Mouse (Mus musculus): ENCODE measurements around the gene Pi4k2b.
"Not testable (repeated sequence)": the region's sequence is repeated elsewhere in the genome, so short reads cannot be mapped to it uniquely, and the experiment has no call there.

The Pi4k2b gene

DNA sequence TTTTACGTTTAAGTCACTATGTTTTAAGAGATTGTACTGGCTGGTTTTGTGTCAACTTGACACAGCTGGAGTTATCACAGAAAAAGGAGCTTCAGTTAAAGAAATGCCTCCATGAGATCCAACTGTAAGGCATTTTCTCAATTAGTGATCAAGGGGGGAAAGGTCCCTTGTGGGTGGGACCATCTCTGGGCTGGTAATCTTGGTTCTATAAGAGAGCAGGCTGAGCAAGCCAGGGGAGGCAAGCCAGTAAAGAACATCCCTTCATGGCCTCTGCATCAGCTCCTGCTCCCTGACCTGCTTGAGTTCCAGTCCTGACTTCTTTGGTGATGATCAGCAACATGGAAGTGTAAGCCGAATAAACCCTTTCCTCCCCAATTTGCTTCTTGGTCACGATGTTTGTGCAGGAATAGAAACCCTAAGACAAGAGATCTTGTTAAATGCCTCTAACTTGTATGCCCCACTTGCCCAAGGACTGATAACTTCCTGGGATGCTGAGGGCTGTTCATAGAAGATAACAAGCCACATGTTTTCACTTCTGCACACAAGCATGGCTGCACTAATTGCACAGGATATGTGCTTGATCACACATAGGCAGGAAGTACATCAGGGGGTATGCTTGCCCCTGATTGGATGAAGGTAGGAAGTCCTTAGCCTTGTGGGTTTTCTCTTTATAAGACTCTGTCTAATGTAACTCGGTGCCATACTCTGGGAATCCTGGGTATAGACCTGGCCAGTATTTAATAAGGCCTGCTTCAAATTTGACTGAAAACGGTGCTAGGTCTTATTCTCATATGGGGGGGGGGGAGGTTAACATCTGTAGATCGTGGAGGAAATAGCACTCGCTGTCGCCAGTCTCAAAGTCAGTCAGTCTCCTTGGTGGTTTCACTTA lies 35.3 kb downstream of the Pi4k2b start:
- in situ Hi-C loops (cut with MboI, MseI): not testable (repeated sequence)

DNA sequence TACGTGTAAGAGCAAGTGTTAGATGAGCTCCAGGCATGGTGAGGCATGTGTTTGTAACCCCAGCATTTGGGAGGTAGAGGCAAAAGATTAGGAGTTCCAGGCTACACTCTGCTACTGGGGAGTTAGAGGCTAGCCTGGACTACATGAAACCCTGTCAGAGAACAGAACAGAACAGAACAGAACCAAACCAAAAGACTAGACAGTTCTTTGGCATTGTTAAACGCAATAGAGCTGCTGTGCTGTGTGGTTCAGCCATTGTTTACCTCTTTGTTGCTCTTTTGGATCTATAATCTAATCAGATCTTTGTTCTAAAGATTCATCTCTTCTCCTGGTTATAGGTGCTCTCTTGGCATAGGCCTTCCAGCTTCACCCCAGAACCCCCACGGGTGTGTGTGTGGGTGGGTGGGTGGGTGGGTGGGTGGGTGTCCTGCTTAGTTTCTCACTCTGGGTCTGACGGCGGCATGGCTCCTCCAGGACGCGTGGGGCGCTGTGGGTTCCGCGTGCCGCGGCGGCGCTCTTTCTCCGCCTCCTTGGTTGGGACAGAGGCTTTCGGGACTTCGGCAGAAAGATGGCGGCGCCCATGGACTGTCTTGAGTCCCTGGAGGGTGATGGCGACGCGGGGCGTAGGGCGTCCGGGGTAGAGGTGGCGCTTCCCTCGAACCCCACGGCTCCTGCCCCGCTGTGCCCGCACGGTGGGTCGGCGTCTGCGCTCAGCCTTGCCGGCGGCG lies 41.3 kb downstream of the Pi4k2b start:
- in situ Hi-C loops (cut with MboI, MseI): loop anchor here in 1 of 2 experiments (5.0 kb wide), 1 partner anchor 35 kb away; no protein-coding TSS in a partner anchor

DNA sequence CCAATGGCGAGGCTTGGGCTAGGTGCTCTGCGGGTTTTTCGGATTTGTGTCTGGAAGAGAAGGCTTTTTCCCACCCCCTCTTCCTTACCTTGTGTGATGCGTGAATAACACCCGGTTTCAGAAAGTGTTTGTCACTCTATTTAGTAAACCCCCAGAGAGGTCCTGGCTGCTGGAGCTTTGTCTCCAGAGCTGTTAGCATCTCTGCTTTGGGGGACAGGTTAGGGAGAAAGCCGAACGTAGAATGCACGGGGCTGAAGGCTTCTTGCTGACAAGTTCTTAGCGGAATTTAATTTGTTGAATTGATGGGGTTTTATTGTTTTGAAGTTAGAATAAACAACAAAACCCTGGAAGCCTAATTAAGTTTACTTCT lies 41.9 kb downstream of the Pi4k2b start:
- in situ Hi-C loops (cut with MboI, MseI): loop anchor here in 1 of 2 experiments (5.0 kb wide), 1 partner anchor 36 kb away; no protein-coding TSS in a partner anchor

DNA sequence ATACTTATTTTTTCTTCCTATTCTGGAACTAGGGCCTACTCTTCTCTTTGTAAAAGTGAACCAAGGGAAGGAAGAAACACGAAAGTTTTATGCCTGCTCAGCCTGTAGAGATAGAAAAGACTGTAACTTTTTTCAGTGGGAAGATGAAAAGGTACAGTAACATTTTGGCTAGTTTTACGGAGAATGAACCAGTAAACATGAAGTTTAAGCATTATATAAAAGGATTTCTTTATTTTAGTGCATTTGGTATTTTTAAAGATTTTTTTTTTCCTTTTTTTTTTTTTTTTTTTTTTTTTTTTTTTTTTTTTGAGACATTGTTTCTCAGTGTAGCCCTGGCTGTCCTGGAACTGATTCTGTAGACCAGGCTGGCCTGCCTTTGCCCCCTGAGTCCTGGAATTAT lies 42.6 kb downstream of the Pi4k2b start:
- in situ Hi-C loops (cut with MboI, MseI): loop anchor here in 1 of 2 experiments (5.0 kb wide), 1 partner anchor 37 kb away; no protein-coding TSS in a partner anchor

DNA sequence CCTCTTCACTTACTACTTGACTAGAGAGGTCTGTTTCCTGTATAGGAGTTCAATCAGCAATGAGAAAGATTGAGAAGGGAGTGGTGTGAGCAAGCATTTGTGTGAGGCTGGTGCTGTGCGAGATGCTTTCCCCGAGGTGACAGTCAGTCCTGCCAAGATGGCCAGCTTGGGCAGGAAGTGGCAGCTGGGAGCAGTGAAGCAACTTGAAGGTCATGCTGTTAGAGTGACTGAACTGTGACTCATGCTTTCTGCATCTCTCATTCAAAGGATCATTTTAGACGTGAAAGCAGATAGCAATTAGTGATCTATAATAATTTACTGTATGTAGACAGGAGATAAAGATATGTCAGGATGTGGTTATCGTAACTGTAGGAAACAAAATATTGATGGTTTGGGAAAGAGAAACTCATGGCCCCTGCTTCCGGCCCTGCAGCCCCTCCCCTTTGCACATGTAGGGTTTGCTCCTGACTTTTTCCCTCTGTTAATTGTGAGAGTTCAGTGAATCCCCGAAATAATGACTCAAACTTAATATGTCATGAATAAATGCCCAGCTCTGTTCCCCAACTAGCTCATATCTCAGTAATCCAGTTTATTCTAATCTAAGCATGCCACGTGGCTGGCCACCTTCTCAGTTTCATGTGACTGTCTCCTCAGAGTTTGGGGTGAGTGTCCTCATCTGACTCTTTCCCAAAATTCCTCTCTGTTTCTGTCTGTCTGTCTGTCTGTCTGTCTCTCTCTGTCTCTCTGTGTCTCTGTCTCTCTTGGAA lies 45.4 kb downstream of the Pi4k2b start:
- in situ Hi-C loops (cut with MboI, MseI): no loop called here

DNA sequence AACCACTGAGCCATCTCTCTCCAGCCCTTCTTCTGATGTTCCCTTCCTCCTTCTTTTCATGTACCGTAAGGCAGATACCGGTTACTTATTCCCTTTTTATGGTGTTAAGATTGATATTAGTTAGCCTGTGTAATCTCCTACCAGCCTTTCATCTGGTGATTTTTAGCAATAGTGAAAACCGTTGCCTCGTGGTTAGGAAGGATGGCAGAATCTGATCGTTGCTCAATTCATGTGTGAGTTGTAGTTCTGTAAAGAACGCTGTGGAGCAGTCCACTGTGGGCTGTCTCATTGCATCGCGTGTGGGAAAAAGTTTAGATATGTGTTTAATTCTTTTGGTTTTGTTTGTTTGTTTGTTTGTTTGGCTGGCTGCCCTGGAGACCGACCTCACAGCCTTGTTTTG lies 51.9 kb downstream of the Pi4k2b start:
- in situ Hi-C loops (cut with MboI, MseI): no loop called here

DNA sequence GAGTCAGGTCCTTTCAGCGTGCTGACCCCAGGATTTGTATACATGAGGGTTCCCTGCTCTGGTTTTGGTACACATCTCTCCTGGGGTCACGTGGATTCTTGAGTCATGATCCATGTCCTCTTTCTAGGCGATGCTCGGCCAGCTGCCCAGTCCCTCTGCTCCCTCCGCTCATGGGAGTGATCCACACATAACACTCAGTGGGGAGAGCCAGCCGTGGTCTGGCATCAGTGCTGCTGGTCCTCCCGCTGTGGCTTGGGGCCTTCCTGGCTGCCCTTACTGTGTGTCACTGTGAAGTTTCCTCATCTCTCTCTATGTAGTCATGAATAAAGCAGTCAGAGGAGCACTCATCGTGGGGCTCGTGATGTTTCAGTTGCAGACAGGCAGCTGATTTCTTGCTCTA lies 52.7 kb downstream of the Pi4k2b start:
- in situ Hi-C loops (cut with MboI, MseI): no loop called here

DNA sequence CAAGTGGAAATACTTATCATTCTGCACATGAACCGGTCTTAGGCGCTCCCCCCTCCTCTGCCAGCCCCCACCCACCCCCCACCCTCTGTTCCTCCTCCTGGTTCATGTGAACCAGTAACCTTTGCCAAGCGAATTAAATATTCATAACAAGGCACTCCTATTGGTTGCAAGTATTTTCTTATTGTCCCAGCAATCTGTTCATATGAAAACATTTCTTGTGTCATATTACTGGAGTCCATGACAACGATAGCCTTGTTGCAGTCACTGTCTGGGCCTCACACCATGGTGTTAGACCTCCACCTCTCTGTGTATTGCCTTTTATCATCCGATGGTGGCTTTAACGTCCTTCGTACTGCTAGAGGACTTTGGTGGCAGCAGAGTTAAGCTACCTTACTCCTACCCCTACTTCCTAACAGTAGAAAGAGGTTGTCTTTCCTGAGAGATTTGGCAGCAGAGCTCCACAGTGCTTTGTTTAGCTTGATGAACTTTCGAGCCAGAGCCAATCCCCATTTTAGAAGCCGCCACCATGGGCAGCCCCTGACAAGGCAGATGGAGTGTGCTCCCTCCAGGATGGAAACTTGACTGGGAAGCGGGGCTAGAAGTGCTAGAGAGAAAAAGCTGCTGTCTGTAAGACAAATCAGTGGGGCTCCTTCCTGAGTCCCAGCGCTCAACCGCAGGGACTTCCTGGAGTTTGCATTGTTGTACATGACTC lies 58.1 kb downstream of the Pi4k2b start:
- in situ Hi-C loops (cut with MboI, MseI): no loop called here

DNA sequence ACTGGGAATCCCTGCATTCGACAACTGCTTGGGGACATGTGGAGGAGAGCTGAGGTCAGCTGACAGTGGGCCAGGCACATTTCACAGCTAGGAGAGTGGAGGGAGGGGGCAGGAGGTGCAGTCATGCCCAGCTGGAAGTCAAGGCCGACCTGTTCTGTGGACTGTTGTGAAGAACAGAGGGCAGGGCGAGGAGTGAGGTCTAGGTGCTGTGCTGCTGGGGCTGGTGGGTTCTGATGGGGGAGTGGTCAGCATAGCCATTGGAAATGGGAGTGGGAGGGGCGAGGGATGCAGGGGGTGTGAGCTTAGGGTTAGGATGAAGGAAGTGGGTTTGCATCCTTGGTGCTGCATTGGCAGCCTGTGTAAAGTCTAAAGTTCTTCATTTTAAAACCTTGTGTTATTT lies 64.4 kb downstream of the Pi4k2b start:
- in situ Hi-C loops (cut with MboI, MseI): no loop called here

DNA sequence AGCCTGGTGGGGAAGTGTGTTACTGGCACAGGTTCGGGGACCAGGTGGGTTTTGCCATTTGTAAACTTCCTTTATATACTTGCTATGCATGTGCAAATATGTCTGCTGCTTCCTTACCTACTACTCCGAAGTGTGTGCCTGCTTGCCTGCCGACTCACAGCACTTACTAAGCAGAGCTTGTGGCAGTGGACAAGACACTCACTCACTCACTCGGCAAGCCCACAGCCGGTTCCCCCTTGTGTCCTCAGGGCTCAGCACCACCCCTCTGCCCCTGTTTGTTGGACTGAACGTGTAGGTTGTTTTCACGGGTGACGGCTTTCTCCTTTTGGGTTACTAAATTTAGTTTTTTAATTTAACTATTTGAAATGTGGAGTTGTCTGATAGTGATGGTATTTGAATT lies 65.0 kb downstream of the Pi4k2b start:
- in situ Hi-C loops (cut with MboI, MseI): no loop called here

DNA sequence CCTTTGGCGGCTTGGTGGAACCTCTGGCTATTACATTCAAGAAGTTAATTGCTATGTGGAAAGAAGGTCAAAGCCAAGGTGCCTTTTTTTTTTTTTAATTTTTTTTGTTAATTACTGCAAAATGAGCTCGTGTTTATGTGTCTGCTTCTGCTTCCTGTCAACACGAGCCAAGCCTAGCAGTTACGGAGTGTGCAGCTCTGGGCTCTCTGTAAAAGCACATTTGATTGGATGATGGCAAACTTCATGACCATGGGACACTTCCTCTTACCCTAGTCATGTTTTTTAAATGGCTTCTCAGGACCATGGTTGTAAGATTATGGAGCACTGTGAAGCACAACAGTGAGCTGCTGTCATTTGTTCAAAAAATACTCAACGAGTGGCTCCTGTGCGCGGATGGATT lies 65.7 kb downstream of the Pi4k2b start:
- in situ Hi-C loops (cut with MboI, MseI): no loop called here

DNA sequence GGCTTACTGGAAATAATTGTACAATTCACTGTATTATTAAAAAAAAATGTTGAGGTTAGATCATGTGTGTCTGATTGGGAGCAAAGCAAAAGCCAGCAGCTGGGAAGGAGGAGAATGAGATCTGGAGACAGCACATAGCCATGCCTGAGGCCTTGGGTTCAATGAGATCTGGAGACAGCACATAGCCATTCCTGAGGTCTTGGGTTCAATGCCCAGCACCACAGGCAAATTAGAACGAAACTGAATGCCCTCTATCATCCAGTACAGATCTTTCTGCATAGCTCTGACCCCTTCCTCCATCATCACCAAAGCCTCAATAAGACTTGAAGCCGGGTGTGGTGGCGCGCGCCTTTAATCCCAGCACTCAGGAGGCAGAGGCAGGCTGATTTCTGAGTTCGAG lies 69.1 kb downstream of the Pi4k2b start:
- in situ Hi-C loops (cut with MboI, MseI): no loop called here

DNA sequence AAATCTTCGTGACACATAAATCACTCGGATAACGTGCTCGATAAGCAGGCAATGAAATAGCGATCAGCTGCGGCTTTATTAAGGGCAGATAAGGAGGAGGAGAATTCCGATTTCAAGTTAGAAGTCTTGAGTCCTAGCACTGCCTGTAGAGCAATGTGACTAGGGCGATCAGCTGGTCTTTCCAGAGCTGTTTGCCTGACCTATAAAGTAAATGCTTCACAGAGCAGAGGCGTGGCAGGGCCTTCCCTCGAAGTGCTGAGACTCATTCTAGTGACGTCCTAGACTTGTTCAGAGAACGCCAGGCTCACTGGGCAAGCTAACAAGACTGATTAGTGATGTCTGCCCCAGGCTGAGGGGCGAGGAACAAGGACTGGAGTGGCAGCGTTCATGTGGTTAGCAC lies 69.7 kb downstream of the Pi4k2b start:
- in situ Hi-C loops (cut with MboI, MseI): no loop called here

DNA sequence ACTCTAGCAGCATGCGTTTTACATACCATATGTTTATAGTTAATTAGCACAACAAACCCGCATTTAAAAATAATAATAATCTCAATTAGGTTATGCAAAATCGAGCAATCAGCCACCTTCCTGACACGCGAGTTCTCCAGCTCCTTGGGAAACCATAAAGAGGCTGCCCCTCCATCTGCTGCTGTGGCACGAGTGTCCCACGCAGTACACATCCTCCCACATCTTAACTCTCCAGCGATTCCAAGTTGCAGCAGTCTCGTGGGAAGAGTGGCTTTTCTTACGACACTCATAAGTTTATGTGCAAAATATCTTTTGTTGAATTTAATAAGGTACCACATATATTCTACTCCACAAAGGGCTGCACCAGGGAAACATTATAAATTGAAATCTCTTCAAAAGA lies 71.1 kb downstream of the Pi4k2b start:
- in situ Hi-C loops (cut with MboI, MseI): no loop called here

DNA sequence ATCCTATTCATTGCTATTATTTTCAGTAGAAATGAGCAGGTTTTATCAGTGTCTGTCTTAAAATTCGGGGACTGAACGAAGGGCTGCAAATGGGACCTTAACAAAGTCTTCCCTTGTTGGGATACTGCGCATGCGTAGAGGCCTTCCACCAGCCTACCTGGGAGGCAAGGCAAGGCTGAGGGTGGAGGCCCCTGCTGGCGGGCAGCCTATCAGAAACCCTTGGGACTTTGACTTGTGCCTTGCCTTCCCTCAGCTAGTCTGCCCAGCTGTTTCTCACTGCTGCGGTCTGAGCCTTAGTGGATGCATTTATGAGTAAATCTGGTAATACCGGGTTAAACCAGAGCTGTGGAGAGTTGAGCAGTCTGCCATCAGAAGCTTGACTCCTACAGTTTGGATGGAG lies 71.9 kb downstream of the Pi4k2b start:
- in situ Hi-C loops (cut with MboI, MseI): no loop called here

DNA sequence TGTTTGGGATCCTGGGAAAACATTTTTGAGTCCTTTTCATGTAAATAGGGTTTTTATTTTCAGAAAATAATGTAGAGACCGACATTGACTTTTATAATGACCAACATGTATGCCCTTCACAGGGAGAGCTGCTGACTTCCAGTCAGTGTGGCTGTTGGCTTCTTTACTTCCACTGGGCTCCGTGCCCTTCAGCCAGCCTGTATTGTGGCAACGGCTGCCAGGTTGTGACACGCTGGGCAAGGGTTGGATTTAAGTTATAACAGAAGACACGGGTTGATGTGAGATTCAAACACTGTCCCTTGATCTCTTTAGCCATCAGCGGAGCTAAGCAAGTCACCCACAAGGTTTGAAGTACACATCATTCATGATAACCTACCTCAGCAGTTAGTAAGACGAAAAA lies 77.3 kb downstream of the Pi4k2b start:
- in situ Hi-C loops (cut with MboI, MseI): no loop called here

Measured in T-helper 17 cell (primary cell).